Mouse (Mus musculus) layer of hippocampus, postnatal 25 days (tissue): Measurements from ENCODE around the gene Klhl25. TPM values are rescaled to one million over a fixed set of nuclear protein-coding genes. Genes with fewer than 3 reads are reported as not detected.
"Not testable (repeated sequence)": the region's sequence is repeated elsewhere in the genome, so short reads cannot be mapped to it uniquely, and the experiment has no call there.

Source experiments
- DNase-seq, 2 experiments: peaks; one replicate each; pipeline ENCODE4 v3.0.0; 2022; ENCODE audit warnings: mixed read lengths in 2 of 2, low spot score in 1 of 2; ENCODE audit errors: extremely low spot score in 1 of 2
- total RNA-seq, 2 experiments: library from RNA; stranded (reverse); gene quantifications; 2 replicates each; pipeline ENCODE4 v1.2.3; 2021

Gene Klhl25
- total RNA-seq, 2 experiments from 2014 or later = 8.5 to 11.2 TPM

DNA sequence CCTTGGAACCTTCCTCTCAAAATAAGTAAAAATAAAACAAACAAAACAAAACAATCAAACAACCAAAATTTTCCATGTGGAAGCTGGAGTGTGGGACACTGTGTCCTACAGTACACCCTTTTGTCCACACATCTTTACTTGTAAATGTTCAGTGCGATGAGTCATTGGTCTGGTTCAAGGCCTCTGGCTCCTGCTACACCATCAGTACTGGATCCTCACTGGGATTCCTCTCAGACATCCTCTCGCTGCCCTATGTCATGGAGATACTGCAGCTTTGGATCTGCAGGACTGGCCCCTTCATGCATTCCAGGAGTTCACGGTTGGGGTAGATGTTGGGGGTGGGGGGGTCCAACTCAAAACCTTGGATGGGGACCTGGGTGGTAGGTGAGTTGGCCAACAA lies 5.8 kb upstream of the Klhl25 start:
- DNase-seq = no peak

DNA sequence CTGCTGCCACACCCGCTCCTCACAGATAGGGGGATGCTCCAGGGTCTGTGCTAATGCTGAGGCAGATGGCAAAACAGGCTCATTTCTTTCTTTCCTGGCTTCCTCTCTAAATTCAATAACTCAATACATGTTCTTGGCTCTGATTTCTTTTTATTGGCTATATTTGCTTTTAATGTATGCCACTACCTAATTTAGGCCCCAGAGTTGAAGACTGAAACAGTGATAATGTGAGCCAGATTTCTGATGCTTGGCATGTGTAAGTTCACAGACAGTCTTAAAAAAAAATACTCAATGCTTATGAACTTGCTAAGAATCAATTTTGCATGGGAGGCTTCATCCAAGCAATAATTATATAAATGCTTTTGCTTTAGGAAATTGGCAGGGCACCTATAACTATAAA lies 2.2 kb upstream of the Klhl25 start:
- DNase-seq = no peak

- no peak for DNase-seq
Observed at GRCm38 (mm10) chr7:75846942-75847341, 1.2 kb upstream of the Klhl25 start.

- no peak for DNase-seq
Observed at GRCm38 (mm10) chr7:75847489-75847888, 621 bp upstream of the Klhl25 start.

DNA sequence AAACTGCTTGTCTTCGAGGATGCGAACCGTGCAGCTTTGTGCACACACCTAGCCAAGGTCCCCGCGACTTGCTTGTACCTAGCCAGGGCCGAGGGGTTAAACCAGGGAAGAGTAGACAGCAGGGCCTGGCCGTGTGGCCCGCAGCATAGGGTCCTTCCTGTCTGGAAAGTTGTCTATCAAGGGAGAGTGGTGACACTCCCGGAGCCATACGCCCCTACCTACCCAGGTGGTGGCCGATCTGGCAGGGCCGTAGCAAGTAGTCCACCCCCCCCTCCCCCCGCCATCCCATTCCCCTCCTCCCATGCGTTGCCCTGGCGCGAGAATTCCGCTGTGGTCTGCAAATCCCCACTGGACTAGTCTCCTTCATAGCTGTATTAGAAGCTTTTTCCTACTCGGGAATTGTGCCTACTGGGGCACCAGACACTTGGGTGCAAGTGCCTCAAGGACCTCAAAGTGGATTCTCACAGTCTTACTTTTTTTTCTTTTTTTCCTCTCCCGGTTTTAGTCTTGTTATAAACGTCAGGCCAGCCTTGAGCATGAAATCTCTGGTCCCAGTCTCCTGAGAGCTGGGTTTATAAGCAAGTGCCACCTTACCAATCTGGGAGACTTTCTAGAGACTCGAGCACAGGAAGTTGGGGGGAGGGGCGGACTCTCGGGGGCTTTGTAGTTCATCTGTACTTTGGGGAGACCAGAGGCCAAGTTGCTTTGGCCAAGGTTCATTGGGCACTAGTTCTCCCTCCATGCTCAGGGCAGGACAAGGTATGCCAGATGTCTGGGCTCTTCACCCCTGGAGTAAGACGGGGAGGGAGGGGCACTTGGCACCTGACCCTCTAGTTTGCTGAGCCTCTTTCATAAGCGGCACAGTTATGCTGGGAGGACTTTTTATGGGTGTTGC lies 913 bp downstream of the Klhl25 start:
- DNase-seq = no peak

DNA sequence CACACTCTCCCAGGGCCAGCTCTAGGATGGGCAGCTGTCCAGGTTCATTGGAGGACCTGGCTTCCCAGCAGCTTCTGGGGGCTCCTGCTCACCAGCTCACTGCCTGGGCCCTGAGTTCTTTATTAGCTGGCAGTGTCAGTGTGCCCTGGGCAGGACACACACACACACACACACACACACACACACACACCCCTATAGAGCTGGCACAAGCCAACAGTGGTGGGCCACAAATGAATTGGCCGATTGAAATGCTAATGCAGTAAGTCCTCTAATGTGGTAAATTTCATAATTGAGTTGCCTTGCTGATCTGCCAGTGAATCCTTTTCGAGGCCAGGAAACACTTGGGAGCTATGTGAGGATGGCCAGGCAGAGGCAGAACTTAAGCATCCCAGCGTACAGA lies 2.3 kb downstream of the Klhl25 start:
- DNase-seq = not testable (repeated sequence)

GRCm38 (mm10) chr7:75851290-75851689 lies 3.2 kb downstream of the Klhl25 start:
- DNase-seq = no peak

DNA sequence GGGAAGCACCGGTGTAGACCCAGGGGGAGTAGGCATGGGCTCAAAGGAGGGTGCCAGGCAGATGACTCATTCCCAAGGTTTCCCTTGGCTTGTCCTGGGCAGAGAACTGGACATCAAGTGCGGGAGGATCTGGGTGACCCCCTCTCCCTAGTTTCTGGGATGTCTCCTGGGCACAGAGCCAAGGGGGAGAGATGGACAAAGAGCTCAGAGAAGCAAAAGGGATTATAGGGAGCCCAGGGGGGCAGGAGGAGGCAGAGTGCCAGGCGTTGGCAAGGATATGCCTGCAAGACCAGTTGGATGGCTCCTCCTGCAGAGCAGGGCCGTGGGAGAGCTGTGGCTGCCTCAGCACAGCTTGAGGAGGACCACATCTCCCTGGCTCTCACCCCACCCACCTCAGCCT lies 4.3 kb downstream of the Klhl25 start:
- DNase-seq = peak in 1 of 2 experiments; percentile 51

DNA sequence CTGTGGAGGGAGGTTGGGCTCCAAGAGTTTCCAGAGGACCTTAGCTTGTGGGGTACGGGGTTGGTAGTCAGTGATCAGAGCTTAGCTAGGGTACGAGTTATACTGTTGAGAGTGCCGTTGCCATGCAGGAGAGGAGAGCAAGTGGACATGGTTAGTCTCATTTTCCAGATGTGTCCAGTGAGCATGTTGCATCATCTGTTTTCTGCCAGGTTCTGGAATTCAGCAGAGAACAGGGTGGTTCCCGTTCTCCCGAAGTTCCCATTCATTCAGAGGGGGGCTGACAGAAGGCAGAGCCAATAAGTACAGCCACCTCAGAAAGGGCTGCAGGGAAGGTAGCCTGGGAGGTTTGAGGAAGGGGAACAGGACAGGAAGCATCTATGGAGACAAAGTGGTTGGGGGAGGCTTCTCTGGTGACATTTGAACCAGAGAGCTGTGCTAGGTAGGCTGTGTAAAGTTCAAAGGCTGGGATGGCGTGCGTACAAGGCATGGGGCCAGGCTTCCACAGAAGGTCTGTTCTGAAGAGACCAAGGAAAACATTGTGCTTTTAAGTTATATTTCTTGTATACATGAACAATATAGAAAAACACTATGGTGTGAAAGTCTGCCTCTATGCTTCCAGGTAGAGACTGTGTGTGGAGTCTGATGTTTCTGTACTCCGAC lies 5.2 kb downstream of the Klhl25 start:
- DNase-seq = no peak

GRCm38 (mm10) chr7:75854231-75854925 lies 6.3 kb downstream of the Klhl25 start:
- no peak for DNase-seq

DNA sequence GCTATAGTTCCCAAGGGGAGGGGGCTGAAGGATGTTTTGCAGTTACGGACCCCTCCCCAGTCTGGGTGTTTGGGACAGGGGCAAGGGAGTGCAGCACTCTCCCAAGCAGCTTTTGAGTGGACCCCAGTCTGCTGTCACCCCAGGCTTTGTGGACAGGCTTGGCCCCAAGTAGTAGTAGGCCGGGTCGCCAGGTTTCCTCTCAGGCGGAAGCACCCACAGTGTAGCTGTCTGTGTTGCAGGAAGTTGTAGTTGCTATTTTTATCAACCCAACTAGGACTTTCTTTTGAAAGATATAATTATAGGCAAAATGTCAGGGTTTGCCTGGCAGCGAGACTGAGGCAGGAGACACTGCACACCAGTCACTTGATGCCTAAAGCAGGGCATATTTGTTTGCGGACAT lies 6.9 kb downstream of the Klhl25 start:
- DNase-seq = no peak

- no peak for DNase-seq
Observed at GRCm38 (mm10) chr7:75856259-75856658, 8.1 kb downstream of the Klhl25 start.

DNA sequence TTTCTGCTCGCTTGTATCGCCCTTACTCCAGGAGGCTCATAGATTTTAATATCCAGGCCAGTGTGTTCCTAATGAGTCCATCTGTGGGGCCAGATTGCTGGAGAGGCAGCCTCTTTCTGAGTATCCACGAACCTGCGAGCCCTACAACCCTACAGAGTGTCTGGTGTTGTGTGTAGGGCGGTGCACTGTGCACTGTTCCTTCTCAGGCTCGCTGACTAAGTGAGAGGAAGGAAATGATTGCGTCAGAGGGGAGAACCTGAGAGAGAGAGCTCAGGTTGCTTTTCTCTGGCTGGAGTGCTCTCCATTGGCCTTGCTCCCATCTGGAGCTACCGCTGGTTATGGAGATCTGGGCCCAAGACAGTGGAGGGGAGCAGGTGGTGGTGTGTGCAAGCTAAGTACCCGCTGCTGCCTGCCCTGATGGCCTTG lies 11.7 kb downstream of the Klhl25 start:
- DNase-seq = no peak

DNA sequence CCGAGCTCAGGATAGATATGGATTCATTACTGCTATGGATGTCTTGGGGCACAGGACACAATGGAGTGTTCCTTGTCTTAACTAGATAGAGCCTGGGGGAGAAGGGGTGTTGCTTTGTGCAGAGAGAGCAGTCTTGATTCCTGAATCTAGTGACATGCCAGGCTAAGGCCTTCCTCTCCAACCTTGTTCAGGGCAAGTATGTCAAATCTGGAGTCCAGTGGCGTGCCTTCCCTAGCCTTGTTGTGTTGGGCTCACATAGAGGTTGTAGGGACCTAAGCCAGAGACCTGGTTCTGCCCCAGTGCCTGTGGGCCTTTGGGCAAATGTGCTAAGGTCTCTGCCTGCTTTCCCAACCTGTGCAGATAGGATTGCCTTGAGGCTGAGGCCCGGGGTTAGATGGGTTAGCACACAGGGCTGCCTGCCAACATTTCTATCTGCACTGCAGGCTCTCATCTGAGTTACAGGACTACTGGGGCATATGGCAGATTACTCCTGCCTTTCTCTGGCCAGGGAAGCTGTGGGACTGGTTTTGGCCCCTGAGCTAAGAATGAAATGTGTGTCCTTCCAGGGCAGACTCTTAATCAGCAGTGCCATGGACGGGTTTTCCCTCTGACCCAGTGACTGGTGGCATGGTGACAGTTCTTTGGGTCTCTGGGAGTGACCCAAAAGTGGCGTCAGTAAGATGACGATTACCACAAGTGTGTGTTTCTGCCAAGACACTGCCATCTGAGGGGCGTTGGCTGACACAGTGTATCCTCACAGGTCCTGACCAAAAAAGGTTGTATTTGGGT lies 13.7 kb downstream of the Klhl25 start:
- DNase-seq = not testable (repeated sequence)

DNA sequence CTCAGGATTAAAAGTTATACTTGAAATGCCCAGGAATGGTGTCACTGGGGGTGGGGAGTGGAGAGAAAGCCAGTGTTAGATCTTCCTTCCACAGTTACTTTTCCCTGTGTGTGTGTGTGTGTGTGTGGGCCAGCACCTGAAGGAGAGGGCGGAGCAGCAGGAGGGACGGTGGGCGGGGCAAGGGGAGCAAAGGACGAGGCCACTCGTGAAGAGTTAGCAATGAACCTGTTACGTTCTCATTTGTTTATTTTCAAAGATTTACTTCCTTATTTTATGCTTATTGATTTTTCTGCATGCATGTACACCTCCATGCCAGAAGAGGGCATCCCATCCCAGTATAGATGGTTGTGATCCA lies 14.3 kb downstream of the Klhl25 start:
- not testable (repeated sequence) for DNase-seq

- not testable (repeated sequence) for DNase-seq
Observed at GRCm38 (mm10) chr7:75863248-75863911, 15.3 kb downstream of the Klhl25 start.

DNA sequence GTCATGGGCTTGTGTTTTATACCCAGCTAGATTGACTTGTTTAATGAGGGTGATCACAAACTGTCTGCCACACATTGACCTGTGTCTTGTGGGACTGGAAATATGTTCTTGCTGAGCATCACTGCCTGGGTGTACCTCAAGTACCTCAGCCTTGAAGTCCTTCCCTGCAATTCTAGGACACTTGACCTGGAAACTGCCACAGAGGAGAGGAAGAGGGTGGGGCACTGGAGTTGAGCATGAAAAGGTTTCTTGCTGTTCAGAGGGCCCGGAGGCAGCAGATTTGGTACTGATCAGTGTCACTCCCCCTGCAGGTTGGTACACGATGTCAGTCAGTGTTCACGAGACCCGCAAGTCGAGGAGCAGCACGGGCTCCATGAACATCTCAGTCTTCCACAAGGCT lies 16.9 kb downstream of the Klhl25 start:
- no peak for DNase-seq

GRCm38 (mm10) chr7:75866557-75866956 lies 18.4 kb downstream of the Klhl25 start:
- DNase-seq = no peak

DNA sequence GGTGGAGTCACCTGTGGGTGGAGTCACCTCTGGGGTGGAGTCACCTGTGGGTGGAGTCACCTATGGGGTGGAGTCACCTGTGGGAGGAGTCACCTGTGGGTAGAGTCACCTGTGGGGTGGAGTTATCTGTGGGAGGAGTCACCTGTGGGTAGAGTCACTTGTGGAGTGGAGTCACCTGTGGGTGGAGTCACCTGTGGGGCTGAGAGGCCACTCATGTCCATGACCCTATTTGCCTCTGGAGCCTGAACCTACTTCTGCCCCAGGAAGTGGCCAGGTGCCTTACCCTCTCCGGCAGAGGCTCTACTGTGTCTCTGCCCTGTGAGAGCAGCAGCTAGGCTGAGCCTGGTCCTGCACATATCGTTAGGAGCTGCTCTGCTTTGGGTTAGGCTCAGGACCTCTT lies 20.6 kb downstream of the Klhl25 start:
- no peak for DNase-seq

- DNase-seq = no peak
Observed at GRCm38 (mm10) chr7:75870551-75870950, 22.4 kb downstream of the Klhl25 start.
